Mouse (Mus musculus) C2C12 (cell line): ENCODE measurements around the gene Prrxl1.

Experiments used
- CEBPB ChIP-seq: IDR thresholded peaks from one replicate; pipeline ENCODE4 v1.6.1; 2011; ENCODE audit warnings: low read depth, mild to moderate bottlenecking, control low read depth, moderate library complexity
- CTCF ChIP-seq: IDR thresholded peaks from one replicate; pipeline ENCODE4 v1.5.1; 2011; ENCODE audit not compliant: control insufficient read depth, insufficient read depth, insufficient read length
- FOSL1 ChIP-seq: IDR thresholded peaks from one replicate; pipeline ENCODE4 v1.8.0; 2011; ENCODE audit warnings: mild to moderate bottlenecking, low read length; ENCODE audit not compliant: poor library complexity, insufficient read depth, severe bottlenecking
- MAX ChIP-seq: IDR thresholded peaks from one replicate; pipeline ENCODE4 v1.6.1; 2011; ENCODE audit warnings: mild to moderate bottlenecking, control low read depth

- no peak for TF ChIP-seq CTCF
- TF ChIP-seq MAX: no peak
- no peak for TF ChIP-seq FOSL1
- no peak for TF ChIP-seq CEBPB
These were observed 579 bp upstream of the Prrxl1 start for GRCm38 (mm10) chr14:32598437-32599219.
